Mouse (Mus musculus): Measurements from ENCODE around the gene Odf3l2.

- TF ChIP-seq GATA1 (IDR thresholded peaks at IDR 0.05; ENCODE audit: borderline replicate concordance, low read length) = no peak
- no peak for TF ChIP-seq FLI1 (IDR thresholded peaks at IDR 0.05; ENCODE audit: low read length)
These were observed 43.2 kb upstream of the Odf3l2 start, which contains the start of gene Gzmm for GRCm38 (mm10) chr10:79688720-79689119.

All from megakaryocyte, embryonic 14.5 days (primary cell).